Mouse (Mus musculus) liver, embryonic 13.5 days (tissue): Measurements from ENCODE around the gene Eml4. TPM values are rescaled to one million over a fixed set of nuclear protein-coding genes. Genes with fewer than 3 reads are reported as not detected.

Experiments used
- ATAC-seq: fragments of 200-750 bp; cut with Nextera tagmentation; 2 replicates; pipeline ENCODE4 v1.8.0; 2017; ENCODE audit warnings: low read depth, mild to moderate bottlenecking, moderate number of reproducible peaks, moderate library complexity
- DNase-seq: peaks from one replicate; pipeline ENCODE4 v3.0.0; 2022
- H3K27ac ChIP-seq: fragments of 300-500 bp; sonication (generic); 2 replicates; pipeline ENCODE4 v1.5.1; 2015; ENCODE audit warnings: moderate library complexity, mild to moderate bottlenecking, inconsistent platforms
- H3K27me3 ChIP-seq: fragments of 300-500 bp; sonication (generic); 2 replicates; pipeline ENCODE4 v1.6.1; 2015; ENCODE audit warnings: mild to moderate bottlenecking, inconsistent platforms
- H3K36me3 ChIP-seq: fragments of 300-500 bp; sonication (generic); 2 replicates; pipeline ENCODE4 v1.6.1; 2015; ENCODE audit warnings: mild to moderate bottlenecking, inconsistent platforms
- H3K4me1 ChIP-seq: fragments of 300-500 bp; sonication (generic); replicated peaks from 2 replicates; pipeline ENCODE4 v1.6.1; 2015; ENCODE audit warnings: inconsistent platforms
- H3K4me2 ChIP-seq: fragments of 300-500 bp; sonication (generic); 2 replicates; pipeline ENCODE4 v1.6.1; 2015; ENCODE audit warnings: inconsistent platforms, mild to moderate bottlenecking, moderate library complexity
- H3K4me3 ChIP-seq: fragments of 300-500 bp; sonication (generic); replicated peaks from 2 replicates; pipeline ENCODE4 v1.5.1; 2015; ENCODE audit warnings: mild to moderate bottlenecking, inconsistent platforms
- H3K9ac ChIP-seq: fragments of 300-500 bp; sonication (generic); 2 replicates; pipeline ENCODE4 v1.6.1; 2015; ENCODE audit warnings: mild to moderate bottlenecking, inconsistent platforms
- H3K9me3 ChIP-seq: fragments of 300-500 bp; sonication (generic); replicated peaks from 2 replicates; pipeline ENCODE4 v1.6.1; 2016; ENCODE audit warnings: inconsistent platforms
- WGBS: fragments of 180-500 bp; shearing (Covaris S2); methylation state at CpG from one replicate; pipeline ENCODE4 v1.1.7; 2015; ENCODE audit not compliant: insufficient replicate concordance; 5-methylcytosine and 5-hydroxymethylcytosine counted together
- polyA plus RNA-seq: library from polyadenylated mRNA; unstranded; fragments of >200 nt; fragmentation: Nextera tagmentation; extraction: Ambion mirVana; gene quantifications from 2 replicates; pipeline ENCODE4 v1.2.1, GENCODE M21; 2015

Eml4 gene
- polyA plus RNA-seq, 1 experiment from 2014 or later: 5.4 TPM

- WGBS: 37% methylated on average over 11 of the region's 11 CpGs
- H3K9me3 ChIP-seq: no peaks in the 10 kb centered on the region
- no peaks in the 10 kb centered on the region for H3K27me3 ChIP-seq
- no peaks in the 10 kb centered on the region for H3K36me3 ChIP-seq
- ATAC-seq (no peak), DNase-seq (no peak)
- no peak overlapping the region for H3K4me3 ChIP-seq
- H3K9ac ChIP-seq: no peak overlapping the region
- peak overlapping the region; percentile 24; the same call in 1 of the 2 replicates for H3K27ac ChIP-seq
- no peak overlapping the region for H3K4me2 ChIP-seq
- H3K4me1 ChIP-seq: peaks cover 35% of the 10 kb centered on the region
These were observed 15.1 kb downstream of the Eml4 start for GRCm38 (mm10) chr17:83365614-83366355.

DNA sequence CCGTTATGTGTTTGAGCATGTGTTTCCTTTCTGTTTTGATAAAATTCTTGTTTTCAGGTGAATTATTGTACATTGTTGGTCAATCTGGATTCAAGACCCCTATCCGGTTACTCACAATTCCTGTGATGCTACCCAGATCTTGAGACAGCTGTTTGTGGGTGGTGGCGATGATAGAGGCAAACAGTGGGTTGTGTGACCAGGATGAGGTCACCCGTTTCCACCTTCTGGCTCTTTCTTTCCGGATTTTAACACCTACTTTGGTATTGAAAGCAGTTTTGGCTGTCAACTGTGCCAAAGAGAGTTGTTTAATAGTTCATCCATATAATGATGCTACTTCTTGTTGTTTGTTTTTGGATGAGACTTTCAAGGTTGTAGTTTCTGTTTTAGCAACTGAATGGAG is 16.7 kb downstream of the Eml4 start:
- peaks cover 20% of the 10 kb centered on the region for H3K4me1 ChIP-seq
- no peak overlapping the region for H3K27ac ChIP-seq
- H3K4me3 ChIP-seq: no peak overlapping the region
- ATAC-seq: no peak
- WGBS: 62% methylated on average over 5 of the region's 5 CpGs
- no peak for DNase-seq
- H3K9me3 ChIP-seq: no peaks in the 10 kb centered on the region
- H3K4me2 ChIP-seq: no peak overlapping the region
- no peaks in the 10 kb centered on the region for H3K36me3 ChIP-seq
- no peaks in the 10 kb centered on the region for H3K27me3 ChIP-seq
- H3K9ac ChIP-seq: no peak overlapping the region

DNA sequence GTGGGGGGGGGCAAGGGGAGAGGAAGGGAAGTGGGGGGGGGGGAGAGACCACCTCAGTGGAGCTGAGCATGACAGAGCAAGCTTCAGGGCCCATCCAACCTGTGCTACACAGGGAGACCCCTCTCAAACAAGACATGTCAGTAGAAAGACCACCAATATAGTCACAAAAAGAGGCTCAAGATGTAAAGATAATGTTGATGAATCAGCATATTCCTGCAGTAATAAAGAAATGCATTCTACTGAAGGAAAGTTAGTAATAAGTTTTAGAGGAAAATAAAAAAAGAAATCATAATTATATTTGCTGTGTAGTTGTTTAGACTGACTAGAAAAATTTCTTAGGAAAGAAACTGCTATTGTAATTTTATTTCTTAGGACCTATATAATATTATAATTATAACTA is 23.4 kb downstream of the Eml4 start:
- H3K4me3 ChIP-seq: no peak overlapping the region
- no peaks in the 10 kb centered on the region for H3K36me3 ChIP-seq
- ATAC-seq (no peak), DNase-seq (no peak)
- no peak overlapping the region for H3K27ac ChIP-seq
- no peaks in the 10 kb centered on the region for H3K27me3 ChIP-seq
- H3K4me2 ChIP-seq: no peak overlapping the region
- no peak overlapping the region for H3K9ac ChIP-seq
- H3K9me3 ChIP-seq: no peaks in the 10 kb centered on the region
- H3K4me1 ChIP-seq: peaks cover 6% of the 10 kb centered on the region; the same call in 1 of the 2 replicates

DNA sequence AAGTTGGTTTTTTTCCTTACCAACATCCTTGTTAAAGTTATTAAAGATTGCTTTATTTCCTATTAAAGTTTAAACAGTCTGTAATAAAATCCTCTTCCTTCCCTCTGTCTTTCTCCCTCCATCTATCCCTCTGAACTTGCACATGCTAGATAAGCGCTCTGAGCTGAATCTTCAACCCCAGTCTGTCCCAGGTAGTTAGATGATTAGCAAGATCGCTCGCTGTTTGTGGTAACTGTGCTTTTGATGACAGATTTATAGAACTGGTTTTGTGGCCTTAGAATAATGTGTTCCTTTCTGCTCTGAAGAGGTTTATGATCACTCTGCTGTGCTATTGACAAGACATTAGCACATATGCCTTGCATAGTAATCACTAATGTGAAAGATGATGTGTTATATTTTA is 25.1 kb downstream of the Eml4 start:
- Histone ChIP-seq H3K27ac (no peak overlapping the region), H3K27me3 (no peaks in the 10 kb centered on the region), H3K4me1 (peaks cover 6% of the 10 kb centered on the region; the same call in 1 of the 2 replicates), H3K9me3 (no peaks in the 10 kb centered on the region), H3K4me2 (no peak overlapping the region), H3K4me3 (no peak overlapping the region), H3K36me3 (no peaks in the 10 kb centered on the region), H3K9ac (no peak overlapping the region)
- ATAC-seq (no peak), DNase-seq (no peak)
- 36% methylated on average over 3 of the region's 3 CpGs for WGBS

DNA sequence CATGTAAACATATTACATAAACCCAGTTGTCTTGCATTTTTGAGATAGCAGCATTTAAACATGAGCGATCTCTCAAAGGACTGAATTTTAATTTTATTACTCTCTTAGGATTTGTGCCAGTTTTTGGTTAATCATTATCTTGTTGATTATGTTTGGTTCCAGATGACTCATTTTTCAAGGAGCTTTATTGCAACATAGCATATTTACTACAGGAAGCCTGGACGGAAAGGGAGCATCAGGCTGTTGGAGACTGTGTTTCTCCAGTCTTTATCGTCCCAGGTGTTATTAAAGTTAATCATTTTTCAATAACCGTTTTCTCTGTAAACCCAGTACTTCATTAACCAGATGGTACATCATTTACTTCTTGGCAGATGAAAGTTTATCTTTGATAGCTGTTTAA is 26.1 kb downstream of the Eml4 start:
- Histone ChIP-seq H3K9ac (no peak overlapping the region), H3K9me3 (no peaks in the 10 kb centered on the region), H3K4me3 (no peak overlapping the region), H3K4me2 (no peak overlapping the region), H3K27ac (no peak overlapping the region), H3K4me1 (peaks cover 6% of the 10 kb centered on the region; the same call in 1 of the 2 replicates), H3K27me3 (no peaks in the 10 kb centered on the region), H3K36me3 (no peaks in the 10 kb centered on the region)
- DNase-seq (no peak), ATAC-seq (no peak)
- WGBS: 75% methylated on average over 4 of the region's 4 CpGs

DNA sequence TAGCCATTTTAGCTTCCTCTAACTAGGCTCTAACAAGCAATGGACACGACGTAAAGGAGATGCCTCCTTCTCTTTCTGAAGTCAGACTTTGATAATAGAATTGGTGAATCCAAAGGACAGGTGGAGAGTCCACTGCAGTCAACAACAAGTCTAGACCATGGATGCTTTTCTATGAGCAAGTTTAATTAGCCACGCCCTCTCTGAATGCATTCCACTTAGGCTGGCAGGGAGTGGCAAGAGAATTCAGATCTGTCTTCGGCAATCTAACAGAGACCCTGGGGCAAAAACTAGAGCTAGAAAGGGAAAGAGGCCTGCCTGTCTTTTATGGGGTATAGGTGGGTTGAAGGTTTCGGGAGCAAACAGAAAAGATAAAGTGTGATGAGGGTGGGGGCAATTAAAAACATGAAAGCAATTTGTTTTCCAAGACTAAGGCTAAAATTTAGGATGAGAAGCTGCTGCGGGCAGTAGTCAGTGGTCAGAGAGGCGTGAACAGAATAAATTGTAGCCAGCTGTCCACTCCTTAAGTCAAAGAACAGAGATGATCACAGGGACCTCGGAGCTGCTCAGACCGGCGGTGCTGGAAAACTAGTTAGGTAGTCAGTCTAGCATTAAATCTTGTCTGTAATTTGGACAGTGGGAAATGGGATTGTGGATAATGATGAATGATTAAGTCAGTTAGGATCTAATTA is 27.2 kb downstream of the Eml4 start:
- 78% methylated on average over 10 of the region's 10 CpGs for WGBS
- no peak overlapping the region for H3K4me3 ChIP-seq
- H3K4me2 ChIP-seq: no peak overlapping the region
- no peak overlapping the region for H3K27ac ChIP-seq
- no peak overlapping the region for H3K9ac ChIP-seq
- no peaks in the 10 kb centered on the region for H3K27me3 ChIP-seq
- peaks cover 8% of the 10 kb centered on the region; the same call in 1 of the 2 replicates for H3K4me1 ChIP-seq
- no peak for DNase-seq
- no peak for ATAC-seq
- H3K9me3 ChIP-seq: no peaks in the 10 kb centered on the region
- no peaks in the 10 kb centered on the region for H3K36me3 ChIP-seq

DNA sequence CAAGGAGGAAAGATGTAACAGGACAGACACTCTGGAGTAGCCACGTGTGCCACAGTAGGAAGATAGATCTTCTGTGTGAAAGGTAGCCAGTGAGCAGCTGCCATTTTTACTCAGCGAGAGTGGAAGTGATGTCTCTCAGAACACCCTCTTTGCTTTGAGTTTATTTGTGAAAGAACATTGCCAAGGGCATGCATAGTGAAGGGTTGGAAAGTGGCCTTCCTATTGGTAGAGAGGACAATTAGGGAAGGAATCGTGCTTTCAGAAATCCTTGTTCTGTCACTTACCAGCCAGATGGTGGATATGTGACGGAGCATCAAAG is 27.7 kb downstream of the Eml4 start:
- Histone ChIP-seq H3K27me3 (no peaks in the 10 kb centered on the region), H3K4me2 (no peak overlapping the region), H3K9me3 (no peaks in the 10 kb centered on the region), H3K4me1 (peaks cover 9% of the 10 kb centered on the region; the same call in 1 of the 2 replicates), H3K36me3 (no peaks in the 10 kb centered on the region), H3K4me3 (no peak overlapping the region), H3K27ac (no peak overlapping the region), H3K9ac (no peak overlapping the region)
- DNase-seq (no peak), ATAC-seq (no peak)
- WGBS: 73% methylated on average over 4 of the region's 4 CpGs

DNA sequence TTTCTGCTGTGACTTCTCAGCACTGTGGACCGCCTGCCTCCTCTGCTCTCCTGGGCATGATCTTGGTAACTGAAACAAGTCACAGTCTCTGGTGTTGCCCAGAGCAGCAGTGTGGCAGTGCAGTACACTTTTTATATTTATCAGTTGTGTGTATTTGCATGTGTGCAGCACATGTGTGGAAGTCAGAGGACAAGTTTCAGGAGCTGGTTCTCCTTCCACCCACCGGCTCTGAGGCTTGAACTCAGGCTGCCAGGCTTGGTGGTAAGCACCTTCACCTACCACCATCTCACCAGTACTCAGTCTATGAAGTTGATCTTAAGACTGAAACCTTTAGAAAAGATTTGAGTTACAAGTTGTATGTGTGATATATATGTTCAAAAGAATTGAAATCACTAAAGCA is 28.6 kb downstream of the Eml4 start:
- H3K4me3 ChIP-seq: no peak overlapping the region
- peaks cover 9% of the 10 kb centered on the region; the same call in 1 of the 2 replicates for H3K4me1 ChIP-seq
- DNase-seq: no peak
- H3K27me3 ChIP-seq: no peaks in the 10 kb centered on the region
- ATAC-seq: no peak
- 72% methylated on average over 2 of the region's 2 CpGs for WGBS
- H3K9ac ChIP-seq: no peak overlapping the region
- H3K27ac ChIP-seq: no peak overlapping the region
- H3K4me2 ChIP-seq: no peak overlapping the region
- no peaks in the 10 kb centered on the region for H3K9me3 ChIP-seq
- no peaks in the 10 kb centered on the region for H3K36me3 ChIP-seq

DNA sequence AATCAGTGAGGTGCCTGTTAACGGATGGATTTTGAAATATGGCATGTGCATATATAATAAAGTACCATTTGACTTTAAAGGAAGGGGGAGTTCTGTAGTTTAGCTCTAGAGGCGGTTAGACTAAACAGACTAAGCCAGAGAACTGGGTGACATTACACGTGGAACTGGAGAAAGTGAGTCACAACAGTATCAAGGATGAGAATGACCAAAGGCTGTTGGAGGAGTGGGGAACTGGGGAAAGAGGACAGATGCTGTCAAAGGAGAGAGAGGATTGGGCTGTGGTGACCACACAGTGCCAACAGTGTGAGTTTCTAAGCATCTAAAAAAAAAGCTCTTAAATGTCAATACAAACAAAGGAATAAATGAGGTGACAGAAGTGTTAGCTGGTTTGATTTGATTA is 29.1 kb downstream of the Eml4 start:
- no peaks in the 10 kb centered on the region for H3K9me3 ChIP-seq
- no peak for DNase-seq
- H3K27ac ChIP-seq: no peak overlapping the region
- H3K9ac ChIP-seq: no peak overlapping the region
- WGBS: 69% methylated on average over 3 of the region's 3 CpGs
- no peak for ATAC-seq
- no peak overlapping the region for H3K4me3 ChIP-seq
- no peaks in the 10 kb centered on the region for H3K27me3 ChIP-seq
- no peak overlapping the region for H3K4me2 ChIP-seq
- H3K36me3 ChIP-seq: no peaks in the 10 kb centered on the region
- peaks cover 9% of the 10 kb centered on the region; the same call in 1 of the 2 replicates for H3K4me1 ChIP-seq

GRCm38 (mm10) chr17:83382752-83383151 is 32.0 kb downstream of the Eml4 start:
- no peaks in the 10 kb centered on the region for H3K36me3 ChIP-seq
- WGBS: 74% methylated on average over 5 of the region's 5 CpGs
- H3K9ac ChIP-seq: no peak overlapping the region
- no peaks in the 10 kb centered on the region for H3K27me3 ChIP-seq
- H3K4me1 ChIP-seq: peaks cover 5% of the 10 kb centered on the region; the same call in 1 of the 2 replicates
- H3K9me3 ChIP-seq: no peaks in the 10 kb centered on the region
- ATAC-seq (no peak), DNase-seq (no peak)
- H3K4me3 ChIP-seq: no peak overlapping the region
- no peak overlapping the region for H3K27ac ChIP-seq
- H3K4me2 ChIP-seq: no peak overlapping the region

DNA sequence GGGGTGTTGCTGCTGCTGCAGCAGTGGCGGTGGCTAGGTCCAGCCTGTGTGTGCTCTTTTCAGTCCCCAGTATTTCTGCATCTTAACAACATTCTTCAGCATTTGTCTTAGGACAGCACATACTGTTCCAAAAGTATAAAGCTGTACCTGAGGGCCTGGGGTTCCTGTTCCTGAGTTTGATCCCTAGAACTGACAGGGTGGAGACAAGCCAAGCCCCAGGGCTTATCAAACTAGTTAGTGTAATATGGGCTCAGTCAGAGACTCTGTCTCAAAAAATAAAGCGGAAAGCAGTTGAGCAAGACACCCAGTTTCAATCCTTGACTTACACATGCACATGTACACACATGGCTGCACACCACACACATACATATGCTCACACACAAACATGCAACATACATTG is 34.2 kb downstream of the Eml4 start:
- Histone ChIP-seq H3K27ac (no peak overlapping the region), H3K4me2 (no peak overlapping the region), H3K4me3 (no peak overlapping the region), H3K9ac (no peak overlapping the region), H3K36me3 (no peaks in the 10 kb centered on the region), H3K27me3 (no peaks in the 10 kb centered on the region), H3K9me3 (no peaks in the 10 kb centered on the region), H3K4me1 (peaks cover 3% of the 10 kb centered on the region; the same call in 1 of the 2 replicates)
- DNase-seq (no peak), ATAC-seq (no peak)
- 75% methylated on average over 2 of the region's 2 CpGs for WGBS

DNA sequence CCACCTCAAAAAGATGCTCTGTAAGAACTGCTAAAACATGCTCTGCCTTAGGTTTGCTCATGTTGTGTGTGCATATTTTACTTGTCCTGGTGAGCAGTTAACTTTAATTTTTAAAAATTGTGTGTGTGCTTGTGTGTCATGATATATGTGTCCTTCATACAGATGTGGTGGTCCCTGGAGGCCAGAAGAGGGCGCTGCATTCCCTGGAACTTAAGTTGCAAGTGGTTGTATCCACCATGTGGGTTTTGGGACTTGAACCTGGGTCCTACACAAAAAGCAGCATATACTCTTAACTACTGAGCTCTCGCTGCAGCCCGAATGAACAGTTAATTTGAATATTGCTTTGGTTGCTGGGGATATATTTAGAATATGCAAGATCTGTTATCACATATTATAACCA is 36.4 kb downstream of the Eml4 start:
- H3K4me1 ChIP-seq: peaks cover 3% of the 10 kb centered on the region; the same call in 1 of the 2 replicates
- no peaks in the 10 kb centered on the region for H3K36me3 ChIP-seq
- no peak for DNase-seq

More for the DNA sequence above, 36.4 kb downstream of the Eml4 start:
- Histone ChIP-seq H3K4me3 (no peak overlapping the region), H3K27ac (no peak overlapping the region), H3K9ac (no peak overlapping the region), H3K9me3 (no peaks in the 10 kb centered on the region), H3K4me2 (no peak overlapping the region), H3K27me3 (no peaks in the 10 kb centered on the region)
- ATAC-seq: no peak
- WGBS: 63% methylated on average over 3 of the region's 3 CpGs
